Mouse (Mus musculus) heart, embryonic 14.5 days (tissue): ENCODE results near the gene Hfe. TPM values are rescaled to one million over a fixed set of nuclear protein-coding genes. Genes with fewer than 3 reads are reported as not detected.
A peak's percentile ranks its signal among the peaks of the same experiment; 100 is the strongest.
"Not testable (repeated sequence)": the region's sequence is repeated elsewhere in the genome, so short reads cannot be mapped to it uniquely, and the experiment has no call there.

Experiments used
- ATAC-seq: fragments of 200-750 bp; cut with Nextera tagmentation; 2 replicates; pipeline ENCODE4 v1.8.0; 2017; ENCODE audit warnings: low read depth, moderate TSS enrichment; ENCODE audit not compliant: insufficient number of reproducible peaks, insufficient read depth, low FRiP score
- H3K27ac ChIP-seq, 2 experiments: fragments of 200-500 bp in 1 of 2; fragments of 300-500 bp in 1 of 2; sonication (generic) in 1 of 2; replicated peaks in 1 of 2; 2 replicates each; pipeline ENCODE4 v1.5.1; 2012 to 2014; ENCODE audit warnings: low read depth in 2 of 2, low read length in 2 of 2, control low read depth in 1 of 2, mild to moderate bottlenecking in 1 of 2, mixed read lengths in 1 of 2; ENCODE audit not compliant: control insufficient read depth in 1 of 2, insufficient read depth in 1 of 2
- H3K27me3 ChIP-seq: fragments of 300-500 bp; sonication (generic); 2 replicates; pipeline ENCODE4 v1.6.1; 2014; ENCODE audit warnings: mild to moderate bottlenecking, low read length, control low read depth; ENCODE audit not compliant: control insufficient read depth, insufficient read depth
- H3K36me3 ChIP-seq: fragments of 300-500 bp; sonication (generic); 2 replicates; pipeline ENCODE4 v1.6.1; 2014; ENCODE audit warnings: mild to moderate bottlenecking, control low read depth, low read length, mixed read lengths; ENCODE audit not compliant: control insufficient read depth, insufficient read depth
- H3K4me1 ChIP-seq, 2 experiments: fragments of 200-500 bp in 1 of 2; fragments of 300-500 bp in 1 of 2; sonication (generic) in 1 of 2; 2 replicates each; pipeline ENCODE4 v1.6.1; 2012 to 2014; ENCODE audit warnings: low read length in 2 of 2, control low read depth in 1 of 2, mixed read lengths in 1 of 2; ENCODE audit not compliant: control insufficient read depth in 2 of 2, insufficient read depth in 2 of 2
- H3K4me2 ChIP-seq: fragments of 300-500 bp; sonication (generic); 2 replicates; pipeline ENCODE4 v1.6.1; 2014; ENCODE audit warnings: mild to moderate bottlenecking, low read length
- H3K4me3 ChIP-seq, 2 experiments: fragments of 200-500 bp in 1 of 2; fragments of 300-500 bp in 1 of 2; sonication (generic) in 1 of 2; 2 replicates each; pipeline ENCODE4 v1.5.1; 2012 to 2014; ENCODE audit warnings: low read length in 2 of 2, mild to moderate bottlenecking in 2 of 2, control low read depth in 1 of 2, low read depth in 1 of 2, moderate library complexity in 1 of 2; ENCODE audit not compliant: control insufficient read depth in 1 of 2, insufficient read depth in 1 of 2
- H3K9ac ChIP-seq: fragments of 300-500 bp; sonication (generic); 2 replicates; pipeline ENCODE4 v1.6.1; 2014; ENCODE audit warnings: mild to moderate bottlenecking, low read length
- H3K9me3 ChIP-seq: fragments of 300-500 bp; sonication (generic); 2 replicates; pipeline ENCODE4 v1.6.1; 2016; ENCODE audit warnings: low read length, control low read depth; ENCODE audit not compliant: control insufficient read depth
- WGBS: fragments of 180-500 bp; shearing (Covaris S2); extraction: QIAGEN DNeasy Blood & Tissue Kit; methylation state at CpG from one replicate; pipeline ENCODE4 v1.1.7; 2014; 5-methylcytosine and 5-hydroxymethylcytosine counted together
- polyA plus RNA-seq: library from polyadenylated mRNA; unstranded; fragments of >200 nt; fragmentation: Nextera tagmentation; extraction: Ambion mirVana; gene quantifications from 2 replicates; pipeline ENCODE4 v1.2.1, GENCODE M21; 2014

Hfe gene
- polyA plus RNA-seq, 1 experiment from 2014 or later, result 13.0 TPM

DNA sequence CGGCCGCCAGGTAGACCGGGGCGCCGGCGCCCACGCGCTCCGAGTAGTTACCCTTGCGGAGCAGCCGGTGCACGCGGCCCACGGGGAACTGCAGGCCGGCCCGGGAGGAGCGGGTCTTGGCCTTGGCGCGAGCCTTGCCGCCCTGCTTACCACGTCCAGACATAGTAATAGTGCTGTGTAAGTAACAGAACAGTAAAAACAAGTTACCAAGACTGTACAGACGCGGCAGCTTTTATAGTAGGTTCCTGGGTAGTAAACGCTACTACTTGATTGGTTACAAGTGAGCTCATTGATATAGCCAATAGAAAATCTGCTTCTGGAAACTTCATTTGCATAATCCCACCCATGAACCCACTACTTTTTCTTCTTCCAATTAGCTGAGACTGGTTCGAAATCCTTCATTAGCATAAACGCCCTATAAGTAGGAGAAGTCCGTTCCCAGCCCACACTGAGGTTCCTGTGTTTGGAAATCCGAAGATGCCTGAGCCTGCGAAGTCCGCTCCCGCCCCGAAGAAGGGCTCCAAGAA is 26.8 kb downstream of the Hfe start, which contains the start of the genes Hist1h2ac and Hist1h2bc:
Gene Hist1h2ac, minus strand, starts transcription at position 194 of the 527 bp plus-strand sequence.
Gene Hist1h2bc, plus strand, starts transcription at position 445 of the 527 bp plus-strand sequence.
- Histone ChIP-seq H3K36me3 (no peaks in the 10 kb centered on the region), H3K9me3 (no peaks in the 10 kb centered on the region), H3K9ac (peak within 1 kb of the TSS; percentile 78), H3K27ac (peak within 1 kb of the TSS; percentile 97), H3K4me3 (peak within 1 kb of the TSS; percentile 47 to 55), H3K4me2 (peak within 1 kb of the TSS; percentile 80), H3K4me1 (peaks cover 4 to 5% of the 10 kb centered on the region in 2 experiments; a peak in 3 of 4 replicates), H3K27me3 (no peaks in the 10 kb centered on the region)
- under 1% methylated on average over 25 of the region's 32 CpGs for WGBS
- ATAC-seq, result peak; percentile 97

DNA sequence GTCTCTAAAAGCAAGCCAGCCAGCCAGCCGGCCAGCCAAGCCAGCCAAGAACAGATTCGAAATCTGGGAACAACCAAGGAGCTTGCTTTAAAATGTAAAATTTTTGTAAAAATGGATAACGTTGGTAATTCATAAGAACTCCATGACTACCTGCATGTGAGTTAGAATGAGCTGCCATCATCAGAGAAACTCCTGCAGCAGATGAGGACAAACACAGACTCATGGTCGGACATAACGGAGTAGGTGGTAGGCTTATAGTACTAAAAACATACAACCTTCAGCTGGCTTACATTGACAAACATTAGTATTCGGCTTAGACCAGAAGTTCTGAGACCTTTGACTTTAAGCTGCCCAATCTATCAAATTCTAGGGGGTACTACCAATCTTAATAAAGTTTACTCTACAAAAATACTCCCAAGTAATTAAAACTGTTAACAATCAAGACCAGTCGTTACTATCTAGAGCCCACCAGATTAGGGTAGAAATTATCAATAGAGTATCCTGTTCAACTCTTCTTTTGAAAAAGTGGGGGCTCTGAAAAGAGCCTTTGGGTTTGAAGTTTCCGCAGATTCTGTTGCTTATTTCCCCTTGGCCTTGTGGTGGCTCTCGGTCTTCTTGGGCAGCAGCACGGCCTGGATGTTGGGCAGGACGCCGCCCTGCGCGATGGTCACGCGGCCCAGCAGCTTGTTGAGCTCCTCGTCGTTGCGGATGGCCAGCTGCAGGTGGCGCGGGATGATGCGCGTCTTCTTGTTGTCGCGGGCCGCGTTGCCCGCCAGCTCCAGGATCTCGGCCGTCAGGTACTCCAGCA is 27.5 kb downstream of the Hfe start:
- Histone ChIP-seq H3K27ac (peak overlapping the region; percentile 96 to 97), H3K4me2 (peak overlapping the region; percentile 80), H3K4me3 (peak overlapping the region; percentile 47 to 55), H3K9ac (peak overlapping the region; percentile 67)
- not testable (repeated sequence) for H3K9me3 ChIP-seq, H3K36me3 ChIP-seq, H3K4me1 ChIP-seq, H3K27me3 ChIP-seq
- peak; percentile 33 for ATAC-seq
- 14% methylated on average over 14 of the region's 30 CpGs for WGBS

DNA sequence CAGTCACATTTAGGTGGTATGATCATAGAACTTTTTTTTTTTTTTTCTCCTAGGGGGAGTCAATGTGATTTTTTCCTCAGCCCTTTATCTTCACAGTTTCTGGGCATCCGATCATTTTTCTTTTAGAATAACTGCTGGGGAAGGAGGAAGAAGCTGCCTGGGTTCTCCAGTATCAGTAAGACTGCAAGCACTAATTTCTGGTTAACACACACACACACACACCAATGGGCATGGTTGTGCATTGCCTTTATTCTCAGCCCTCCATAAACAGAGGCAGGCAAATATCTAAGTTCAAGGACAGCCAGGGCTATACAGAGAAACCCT is 28.1 kb downstream of the Hfe start:
- peaks cover 4 to 5% of the 10 kb centered on the region in 2 experiments; a peak in 3 of 4 replicates for H3K4me1 ChIP-seq

DNA sequence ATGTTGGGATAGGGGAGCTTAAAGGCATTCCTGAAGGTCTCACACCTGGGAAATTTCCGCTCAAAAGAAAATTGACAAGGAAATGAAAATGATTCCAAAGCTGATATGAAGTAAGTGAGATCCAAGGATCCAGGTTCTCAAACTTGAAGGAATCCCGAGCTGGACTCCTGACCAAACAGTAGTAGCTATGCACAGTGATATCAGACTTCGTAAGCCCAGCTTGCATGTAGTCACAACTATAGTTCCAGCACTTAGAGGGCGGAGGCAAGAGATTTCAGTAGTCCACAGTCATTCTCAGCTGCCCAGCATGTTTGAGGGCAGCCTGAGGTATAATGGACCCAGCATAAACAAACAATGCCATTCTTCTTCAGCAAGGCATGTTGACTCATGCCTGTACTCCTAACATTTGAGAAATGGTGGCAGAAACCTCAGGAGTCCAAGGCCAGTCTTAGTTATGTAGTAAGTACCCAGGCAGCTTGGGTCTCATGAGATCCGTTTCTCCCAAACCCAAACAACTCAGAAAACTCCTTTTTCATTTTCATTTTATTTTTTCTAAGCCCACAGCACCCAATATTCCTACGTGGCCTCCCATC is 28.6 kb downstream of the Hfe start:
- no peak overlapping the region for H3K4me3 ChIP-seq
- no peaks in the 10 kb centered on the region for H3K9me3 ChIP-seq
- H3K9ac ChIP-seq, result no peak overlapping the region
- H3K27me3 ChIP-seq, result no peaks in the 10 kb centered on the region
- H3K27ac ChIP-seq, result no peak overlapping the region
- H3K4me2 ChIP-seq, result no peak overlapping the region
- 85% methylated on average over 6 of the region's 6 CpGs for WGBS
- peaks cover 4 to 5% of the 10 kb centered on the region in 2 experiments; a peak in 3 of 4 replicates for H3K4me1 ChIP-seq
- ATAC-seq, result no peak
- no peaks in the 10 kb centered on the region for H3K36me3 ChIP-seq

More for the DNA sequence above, 28.1 kb downstream of the Hfe start:
- WGBS, result 60% methylated on average over 1 of the region's 1 CpGs
- Histone ChIP-seq H3K27ac (peak overlapping the region; percentile 52 to 97), H3K36me3 (no peaks in the 10 kb centered on the region), H3K4me2 (peak overlapping the region; percentile 80), H3K27me3 (no peaks in the 10 kb centered on the region), H3K9ac (peak overlapping the region; percentile 67), H3K9me3 (no peaks in the 10 kb centered on the region), H3K4me3 (peak overlapping the region in 1 of 2 experiments; percentile 47; a peak in 1 of 4 replicates)
- ATAC-seq, result no peak

DNA sequence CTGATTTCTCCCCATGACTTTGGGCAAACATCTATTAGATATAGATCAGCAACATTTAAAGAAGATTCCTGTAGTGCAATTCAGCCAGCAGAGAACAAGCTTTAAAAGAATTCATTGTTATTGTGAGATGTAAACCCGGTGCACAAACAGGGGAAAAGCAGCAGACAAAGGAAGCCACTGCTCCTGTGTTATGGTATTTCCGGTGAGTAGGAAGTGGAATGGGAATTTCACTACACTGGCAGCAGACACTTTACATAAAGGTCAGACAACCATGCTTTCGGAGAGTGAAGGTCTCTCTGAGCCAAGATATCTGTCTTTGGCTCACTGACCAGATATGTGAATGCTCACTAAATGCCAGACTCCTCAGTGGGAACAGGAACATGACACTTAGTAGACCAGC is 48.1 kb downstream of the Hfe start:
- Histone ChIP-seq H3K9me3 (no peaks in the 10 kb centered on the region), H3K4me3 (no peak overlapping the region), H3K9ac (no peak overlapping the region), H3K4me2 (no peak overlapping the region), H3K4me1 (no peaks in the 10 kb centered on the region; a peak in 1 of 4 replicates), H3K27me3 (no peaks in the 10 kb centered on the region), H3K36me3 (no peaks in the 10 kb centered on the region), H3K27ac (no peak overlapping the region)
- no peak for ATAC-seq
- 38% methylated on average over 3 of the region's 3 CpGs for WGBS

DNA sequence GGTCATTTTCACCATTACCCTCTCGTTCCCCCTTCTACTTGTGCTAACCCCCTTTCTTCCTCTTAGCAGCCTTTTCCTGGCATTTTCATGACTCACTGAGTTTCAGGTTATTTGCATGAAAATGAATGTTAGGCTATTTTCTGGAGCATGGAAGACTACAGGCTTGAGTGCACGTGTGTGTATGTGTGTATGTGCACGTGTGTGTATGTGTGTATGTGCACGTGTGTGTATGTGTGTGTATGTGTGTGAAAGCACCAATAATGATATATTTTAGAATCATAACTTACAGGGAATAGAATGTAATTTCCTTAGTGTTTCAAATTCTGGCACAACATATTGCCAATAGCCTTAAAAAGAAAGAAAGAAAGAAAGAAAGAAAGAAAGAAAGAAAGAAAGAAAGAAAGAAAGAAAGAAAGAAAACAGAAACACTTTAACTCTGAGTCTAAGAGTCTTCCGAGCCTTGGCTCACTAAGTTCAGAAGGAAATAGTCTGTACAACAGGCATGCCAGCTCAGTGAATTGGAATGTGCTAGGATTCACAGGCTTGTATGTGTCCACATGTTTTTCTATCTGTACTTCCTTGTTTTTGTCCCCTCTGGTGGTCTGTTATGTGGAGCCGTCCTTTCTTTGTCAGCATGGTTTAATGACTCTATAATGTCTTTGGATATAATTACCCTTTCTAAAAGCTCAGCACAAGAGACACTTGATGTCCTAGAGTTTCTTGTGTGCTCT is 50.9 kb downstream of the Hfe start:
- Histone ChIP-seq H3K4me2 (no peak overlapping the region), H3K4me1 (no peaks in the 10 kb centered on the region; a peak in 1 of 4 replicates), H3K27me3 (no peaks in the 10 kb centered on the region), H3K27ac (no peak overlapping the region), H3K9me3 (no peaks in the 10 kb centered on the region), H3K9ac (no peak overlapping the region), H3K4me3 (no peak overlapping the region), H3K36me3 (no peaks in the 10 kb centered on the region)
- WGBS, result 54% methylated on average over 6 of the region's 6 CpGs
- ATAC-seq, result no peak
